Mouse (Mus musculus) adipocyte (in vitro differentiated cells): ENCODE data around the gene Tulp1.
"Not testable (repeated sequence)": the region's sequence is repeated elsewhere in the genome, so short reads cannot be mapped to it uniquely, and the experiment has no call there.

ENCODE experiments used
- DNase-seq: peaks from one replicate; pipeline ENCODE4 v3.0.0-alpha.2; 2016; ENCODE audit warnings: low spot score

Tulp1 gene

GRCm38 (mm10) chr17:28340578-28340977 lies 24.4 kb downstream of the Tulp1 start:
- DNase-seq, result no peak

- DNase-seq, result no peak
Measured at GRCm38 (mm10) chr17:28337547-28337946, 27.5 kb downstream of the Tulp1 start.

GRCm38 (mm10) chr17:28335267-28335666 lies 29.8 kb downstream of the Tulp1 start:
- DNase-seq, result no peak

GRCm38 (mm10) chr17:28332915-28333546 lies 32.0 kb downstream of the Tulp1 start:
- DNase-seq, result no peak

- DNase-seq, result no peak
Measured at GRCm38 (mm10) chr17:28332113-28332914, 32.7 kb downstream of the Tulp1 start.

- DNase-seq, result no peak
Measured at GRCm38 (mm10) chr17:28331241-28332112, 33.5 kb downstream of the Tulp1 start.

- not testable (repeated sequence) for DNase-seq
Measured at GRCm38 (mm10) chr17:28330590-28330989, 34.4 kb downstream of the Tulp1 start.

GRCm38 (mm10) chr17:28330232-28330546 lies 34.8 kb downstream of the Tulp1 start:
- no peak for DNase-seq

- DNase-seq, result peak; percentile 50
Measured at GRCm38 (mm10) chr17:28329503-28330231, 35.4 kb downstream of the Tulp1 start.

GRCm38 (mm10) chr17:28328946-28329345 lies 36.1 kb downstream of the Tulp1 start:
- peak; percentile 37 for DNase-seq

GRCm38 (mm10) chr17:28328366-28328928 lies 36.6 kb downstream of the Tulp1 start, which contains the start of gene Rpl10a:
Gene Rpl10a, plus strand, starts transcription at chr17:28328471.
- DNase-seq, result peak; percentile 97

- DNase-seq, result peak; percentile 57
Measured at GRCm38 (mm10) chr17:28327673-28328325, 37.2 kb downstream of the Tulp1 start.

GRCm38 (mm10) chr17:28326951-28327350 lies 38.1 kb downstream of the Tulp1 start:
- no peak for DNase-seq

GRCm38 (mm10) chr17:28325751-28326150 lies 39.3 kb downstream of the Tulp1 start:
- no peak for DNase-seq

GRCm38 (mm10) chr17:28324416-28324815 lies 40.6 kb downstream of the Tulp1 start:
- not testable (repeated sequence) for DNase-seq

GRCm38 (mm10) chr17:28323786-28324185 lies 41.2 kb downstream of the Tulp1 start:
- no peak for DNase-seq

GRCm38 (mm10) chr17:28321700-28322099 lies 43.3 kb downstream of the Tulp1 start:
- DNase-seq, result no peak

GRCm38 (mm10) chr17:28317725-28318124 lies 47.3 kb downstream of the Tulp1 start:
- no peak for DNase-seq

GRCm38 (mm10) chr17:28317091-28317490 lies 47.9 kb downstream of the Tulp1 start:
- DNase-seq, result no peak

GRCm38 (mm10) chr17:28316476-28316875 lies 48.5 kb downstream of the Tulp1 start:
- no peak for DNase-seq

- DNase-seq, result no peak
Measured at GRCm38 (mm10) chr17:28315611-28316160, 49.3 kb downstream of the Tulp1 start.
